Mouse (Mus musculus): Measurements from ENCODE around the gene Map2.

- no peak for TF ChIP-seq CTCF (IDR thresholded peaks at IDR 0.05; ENCODE audit: extremely low read depth, insufficient read depth, insufficient read length, insufficient replicate concordance)
- TF ChIP-seq POLR2A (IDR thresholded peaks at IDR 0.05; ENCODE audit: low read depth, low read length) = no peak
Observed at GRCm38 (mm10) chr1:66407270-66407967, 232.3 kb downstream of the Map2 start.
